Mouse (Mus musculus) limb, embryonic 14.5 days (tissue): ENCODE measurements around the gene Cabp2. TPM values are rescaled to one million over a fixed set of nuclear protein-coding genes. Genes with fewer than 3 reads are reported as not detected.

Experiments
- ATAC-seq: fragments of 200-750 bp; cut with Nextera tagmentation; 2 replicates; pipeline ENCODE4 v1.8.0; 2017; ENCODE audit warnings: low read depth, moderate number of reproducible peaks, moderate TSS enrichment; ENCODE audit not compliant: low FRiP score
- DNase-seq: peaks from one replicate; pipeline ENCODE4 v3.0.0-alpha.2; 2015; ENCODE audit warnings: low spot score
- H3K27ac ChIP-seq: fragments of 300-500 bp; sonication (generic); replicated peaks from 2 replicates; pipeline ENCODE4 v1.5.1; 2014; ENCODE audit warnings: low read depth, mild to moderate bottlenecking, low read length, moderate library complexity, mixed read lengths
- H3K27me3 ChIP-seq: fragments of 300-500 bp; sonication (generic); 2 replicates; pipeline ENCODE4 v1.6.1; 2014; ENCODE audit warnings: low read length, mixed read lengths; ENCODE audit not compliant: control insufficient read depth, insufficient read depth
- H3K36me3 ChIP-seq: fragments of 300-500 bp; sonication (generic); 2 replicates; pipeline ENCODE4 v1.6.1; 2014; ENCODE audit warnings: mild to moderate bottlenecking, low read length, moderate library complexity, mixed read lengths; ENCODE audit not compliant: control insufficient read depth, insufficient read depth
- H3K4me1 ChIP-seq: fragments of 300-500 bp; sonication (generic); 2 replicates; pipeline ENCODE4 v1.6.1; 2014; ENCODE audit warnings: antibody characterized with exemption, low read length, mixed read lengths; ENCODE audit not compliant: control insufficient read depth, insufficient read depth
- H3K4me2 ChIP-seq: fragments of 300-500 bp; sonication (generic); replicated peaks from 2 replicates; pipeline ENCODE4 v1.6.1; 2014; ENCODE audit warnings: low read depth, mild to moderate bottlenecking, low read length, moderate library complexity; ENCODE audit not compliant: severe bottlenecking
- H3K4me3 ChIP-seq: fragments of 300-500 bp; sonication (generic); replicated peaks from 2 replicates; pipeline ENCODE4 v1.5.1; 2014; ENCODE audit warnings: low read length
- H3K9ac ChIP-seq: fragments of 300-500 bp; sonication (generic); 2 replicates; pipeline ENCODE4 v1.6.1; 2014; ENCODE audit warnings: mild to moderate bottlenecking, low read depth, low read length, moderate library complexity; ENCODE audit not compliant: severe bottlenecking
- H3K9me3 ChIP-seq: fragments of 300-500 bp; sonication (generic); 2 replicates; pipeline ENCODE4 v1.6.1; 2016; ENCODE audit warnings: low read length; ENCODE audit not compliant: control insufficient read depth
- POLR2A ChIP-seq: fragments of 200-500 bp; IDR thresholded peaks from 2 replicates; pipeline ENCODE4 v1.8.0; 2012; ENCODE audit warnings: inconsistent platforms, mild to moderate bottlenecking, moderate library complexity, borderline replicate concordance; ENCODE audit not compliant: insufficient read depth, insufficient read length; ENCODE audit errors: extremely low read depth
- WGBS: fragments of 180-500 bp; shearing (Covaris S2); extraction: QIAGEN DNeasy Blood & Tissue Kit; methylation state at CpG from one replicate; pipeline ENCODE4 v1.1.7; 2014; 5-methylcytosine and 5-hydroxymethylcytosine counted together
- polyA plus RNA-seq, 2 experiments: library from polyadenylated mRNA; depleted of rRNA in 1 of 2; stranded (reverse) in 1 of 2; unstranded in 1 of 2; fragments of >200 nt; fragmentation: Nextera tagmentation in 1 of 2; extraction: Ambion mirVana in 1 of 2; gene quantifications; 2 replicates each; pipeline versions ENCODE4 v1.2.1 to v1.2.3; 2012 to 2014

Gene Cabp2
- polyA plus RNA-seq, 2 experiments, result not detected

DNA sequence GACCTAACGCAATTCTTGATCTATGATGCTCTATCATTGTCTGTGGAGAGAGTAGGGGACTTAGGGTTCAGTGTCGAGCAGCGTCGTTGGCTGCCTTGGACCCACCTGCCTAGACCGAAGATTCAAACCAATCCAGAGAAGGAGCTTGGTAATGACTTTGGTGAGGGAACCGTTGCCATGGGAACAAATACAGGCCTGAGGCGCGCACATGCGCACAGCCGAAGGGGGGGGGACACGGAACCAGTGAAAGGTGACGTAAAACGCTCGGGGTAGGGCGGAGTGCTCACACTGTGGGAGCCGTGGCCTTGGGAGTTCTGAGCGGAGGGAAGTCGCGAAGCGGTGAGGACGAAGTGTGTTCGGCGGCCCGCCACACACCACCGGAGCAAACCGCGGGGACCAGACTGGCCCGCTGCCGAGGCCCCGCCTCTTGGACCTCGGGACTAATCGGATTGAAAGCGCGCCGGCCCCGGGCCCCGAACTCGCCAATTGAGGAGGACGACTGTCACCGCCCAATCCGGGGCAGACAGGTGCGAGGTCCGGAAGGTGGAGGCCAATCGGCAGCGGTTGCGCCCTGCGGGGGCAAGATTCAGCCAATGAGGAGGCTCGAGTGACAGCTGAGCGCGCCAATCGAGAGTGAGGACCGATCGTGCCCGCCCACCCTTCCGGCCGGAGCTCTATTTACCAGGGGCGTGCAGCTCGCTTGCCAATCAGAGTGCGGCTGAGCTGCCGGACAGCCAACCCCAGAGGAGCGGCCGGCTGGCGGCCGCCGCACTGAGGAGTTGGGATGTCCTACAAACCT lies 15.5 kb downstream of the Cabp2 start, which contains the start of gene Cdk2ap2:
Cdk2ap2 (plus strand) TSS at position 541 of the 799 bp plus-strand sequence.
- Histone ChIP-seq H3K9ac (peak within 1 kb of the TSS; percentile 60), H3K9me3 (no peaks in the 10 kb centered on the region), H3K4me1 (peaks cover 30% of the 10 kb centered on the region), H3K36me3 (no peaks in the 10 kb centered on the region), H3K4me2 (peak within 1 kb of the TSS; percentile 77), H3K27ac (peak within 1 kb of the TSS; percentile 58), H3K4me3 (peak within 1 kb of the TSS; percentile 57), H3K27me3 (peaks cover 27% of the 10 kb centered on the region; the same call in 1 of the 2 replicates)
- peak; percentile 98 for DNase-seq
- 1% methylated on average over 41 of the region's 65 CpGs for WGBS
- peak; percentile 93 for ATAC-seq
- 0 out of 2 replicates have a peak, but pooled peaks have one; percentile 35 for TF ChIP-seq POLR2A

GRCm38 (mm10) chr19:4097441-4097825 lies 16.1 kb downstream of the Cabp2 start:
- no peak for TF ChIP-seq POLR2A
- H3K4me1 ChIP-seq, result peaks cover 30% of the 10 kb centered on the region
- peak; percentile 59 for DNase-seq

DNA sequence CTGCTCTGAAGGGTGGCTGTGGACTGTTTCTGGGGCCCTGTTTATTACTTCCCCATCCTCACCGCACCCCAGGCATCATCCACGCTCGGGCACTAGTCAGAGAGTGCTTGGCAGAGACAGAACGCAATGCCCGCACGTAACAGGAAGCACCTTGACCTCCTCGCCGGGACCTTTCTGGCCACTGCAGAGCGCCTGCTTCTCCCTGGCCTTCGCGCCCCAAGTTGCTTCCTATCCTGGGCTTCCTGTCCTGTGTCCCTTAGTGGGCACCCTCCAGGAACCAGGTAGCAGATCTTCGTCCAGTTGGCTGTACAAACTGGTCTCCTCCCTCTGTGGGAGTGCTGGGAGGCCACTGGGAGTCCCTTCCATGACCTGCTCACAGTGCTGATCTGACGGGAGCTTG lies 17.0 kb downstream of the Cabp2 start:
- ATAC-seq (no peak), DNase-seq (no peak)
- Histone ChIP-seq H3K36me3 (no peaks in the 10 kb centered on the region), H3K4me2 (no peak overlapping the region), H3K4me1 (peaks cover 30% of the 10 kb centered on the region), H3K4me3 (no peak overlapping the region), H3K9me3 (no peaks in the 10 kb centered on the region), H3K9ac (no peak overlapping the region), H3K27me3 (peaks cover 32% of the 10 kb centered on the region; the same call in 1 of the 2 replicates), H3K27ac (no peak overlapping the region)
- 86% methylated on average over 13 of the region's 13 CpGs for WGBS
- no peak for TF ChIP-seq POLR2A

More at GRCm38 (mm10) chr19:4097441-4097825, 16.1 kb downstream of the Cabp2 start:
- Histone ChIP-seq H3K9ac (peak overlapping the region; percentile 38; the same call in 1 of the 2 replicates), H3K27me3 (peaks cover 32% of the 10 kb centered on the region; the same call in 1 of the 2 replicates), H3K4me3 (peak overlapping the region; percentile 57), H3K4me2 (peak overlapping the region; percentile 77), H3K36me3 (no peaks in the 10 kb centered on the region), H3K9me3 (no peaks in the 10 kb centered on the region), H3K27ac (peak overlapping the region; percentile 58)
- 2% methylated on average over 20 of the region's 21 CpGs for WGBS
- peak; percentile 34 for ATAC-seq

GRCm38 (mm10) chr19:4099056-4099455 lies 17.7 kb downstream of the Cabp2 start:
- Histone ChIP-seq H3K4me3 (no peak overlapping the region), H3K27ac (no peak overlapping the region), H3K36me3 (no peaks in the 10 kb centered on the region), H3K27me3 (peaks cover 32% of the 10 kb centered on the region; the same call in 1 of the 2 replicates), H3K9me3 (no peaks in the 10 kb centered on the region), H3K4me1 (peaks cover 30% of the 10 kb centered on the region), H3K4me2 (peak overlapping the region; percentile 88; the same call in 1 of the 2 replicates), H3K9ac (no peak overlapping the region)
- ATAC-seq (no peak), DNase-seq (peak; percentile 91)
- 13% methylated on average over 9 of the region's 9 CpGs for WGBS
- no peak for TF ChIP-seq POLR2A

DNA sequence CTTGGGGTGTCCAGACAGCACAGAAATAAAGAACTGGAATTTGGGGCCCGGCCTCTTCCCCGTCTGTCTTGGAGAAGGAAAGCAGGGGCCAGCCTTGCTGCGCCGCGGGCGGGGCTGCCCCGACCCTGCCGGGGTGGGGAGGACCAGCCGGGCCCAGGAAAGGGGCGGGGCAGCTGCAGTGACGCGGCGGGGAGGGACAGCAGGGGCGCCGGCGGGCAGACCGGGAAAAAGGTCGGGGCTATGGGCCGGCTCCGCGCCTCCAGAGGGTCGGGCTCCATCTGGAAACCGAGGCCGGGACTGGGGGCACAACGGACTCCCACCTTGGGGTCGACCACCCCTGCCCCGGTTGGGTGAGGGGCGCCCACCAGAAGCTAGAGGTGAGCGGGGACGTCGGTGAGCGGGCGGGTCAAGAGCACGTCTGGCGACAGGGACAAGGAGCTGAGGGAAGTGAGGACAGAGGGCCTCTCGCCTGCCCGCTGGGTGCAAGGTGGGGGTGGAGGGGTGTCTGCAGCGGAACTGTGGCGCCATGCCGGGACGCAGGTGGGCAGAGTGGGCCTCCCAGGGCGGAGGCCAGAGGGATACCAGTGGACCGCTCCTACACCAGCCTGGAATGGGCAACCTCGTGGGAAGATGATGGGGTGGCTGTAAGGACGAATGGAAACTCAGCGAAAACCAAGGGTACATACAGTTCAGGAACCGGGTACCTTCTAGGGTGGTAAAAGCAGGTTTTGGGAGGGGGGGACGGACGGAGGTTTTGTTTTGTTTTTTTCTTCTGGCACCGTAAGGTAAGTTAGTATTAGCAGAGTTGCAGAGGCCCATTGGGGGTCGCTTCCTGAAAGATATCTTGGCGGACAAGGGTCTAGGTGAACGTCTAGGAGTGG lies 18.7 kb downstream of the Cabp2 start, which contains the start of gene Pitpnm1:
Pitpnm1 (plus strand) TSS at position 162 of the 881 bp plus-strand sequence.
- no peaks in the 10 kb centered on the region for H3K36me3 ChIP-seq
- H3K27me3 ChIP-seq, result peaks cover 32% of the 10 kb centered on the region; the same call in 1 of the 2 replicates
- peaks cover 30% of the 10 kb centered on the region for H3K4me1 ChIP-seq
- peak within 1 kb of the TSS; percentile 88 for H3K4me2 ChIP-seq
- peak; percentile 18 for DNase-seq
- H3K9ac ChIP-seq, result peak within 1 kb of the TSS; percentile 50
- no peak for ATAC-seq
- 4% methylated on average over 53 of the region's 53 CpGs for WGBS
- peak within 1 kb of the TSS; percentile 45 for H3K4me3 ChIP-seq
- no peak for TF ChIP-seq POLR2A
- H3K9me3 ChIP-seq, result no peaks in the 10 kb centered on the region
- no peak within 1 kb of the TSS for H3K27ac ChIP-seq
